ENCODE assay signal across 15 mouse cellular contexts in genomic region chr1:63204660-63205394, GRCm38 (mm10). TPM values are rescaled to one million over a fixed set of nuclear protein-coding genes. Genes with fewer than 3 reads are reported as not detected.
DNase-seq lines count a peak whose midpoint lies in the region; ATAC-seq and TF ChIP-seq lines count a peak whose summit lies in the region.
"Had no signal": no experiment of that assay in that cellular context is flagged by ENCODE, and none has a peak within 500 bp of the region (broad histone marks: within the 10 kb centered on the region; RNA-seq: fewer than 3 reads in every experiment).

No protein-coding gene starts in this region.

- whole genome bisulfite sequencing in forebrain, embryonic 10.5 days = 12% methylated on average over 7 of the region's 7 CpGs
- WGBS in forebrain, embryonic 16.5 days = 22% methylated on average over 7 of the region's 7 CpGs
- WGBS in neural tube, embryonic 11.5 days = 34% methylated on average over 7 of the region's 7 CpGs
- 20% methylated on average over 7 of the region's 7 CpGs for WGBS in hindbrain, postnatal 0 days
- WGBS in neural tube, embryonic 15.5 days = 31% methylated on average over 7 of the region's 7 CpGs
- 37% methylated on average over 7 of the region's 7 CpGs for WGBS in intestine, embryonic 15.5 days

- peaks cover 30% of the 10 kb centered on the region for H3K4me1 ChIP-seq in forebrain, embryonic 10.5 days
- H3K4me1 ChIP-seq in forebrain, embryonic 16.5 days (replicated peaks; ENCODE audit: control insufficient read depth, insufficient read depth, low read length) = peaks cover 12% of the 10 kb centered on the region
- H3K4me1 ChIP-seq in neural tube, embryonic 11.5 days (ENCODE audit: control insufficient read depth, insufficient read depth, low read length) = peaks cover 8% of the 10 kb centered on the region; the same call in 1 of the 2 replicates
- H3K4me1 ChIP-seq in hindbrain, postnatal 0 days (ENCODE audit: insufficient read depth, low read length) = no peaks in the 10 kb centered on the region
- H3K4me1 ChIP-seq in neural tube, embryonic 15.5 days = peaks cover 13% of the 10 kb centered on the region
- peaks cover 5% of the 10 kb centered on the region; the same call in 1 of the 2 replicates for H3K4me1 ChIP-seq in intestine, embryonic 15.5 days (replicated peaks)

- no peak for TF ChIP-seq CTCF in hindbrain, postnatal 0 days (IDR thresholded peaks at IDR 0.05; ENCODE audit: low read depth)

- H3K27ac ChIP-seq in forebrain, embryonic 10.5 days = peak overlapping the region; percentile 86
- H3K27ac ChIP-seq in forebrain, embryonic 16.5 days (ENCODE audit: low read length) = no peak overlapping the region
- peak overlapping the region; percentile 45 for H3K27ac ChIP-seq in neural tube, embryonic 11.5 days (ENCODE audit: low read depth, low read length)
- peak overlapping the region; percentile 57; the same call in 1 of the 2 replicates for H3K27ac ChIP-seq in hindbrain, postnatal 0 days
- peak overlapping the region; percentile 76 for H3K27ac ChIP-seq in neural tube, embryonic 15.5 days (replicated peaks)
- H3K27ac ChIP-seq in intestine, embryonic 15.5 days = no peak overlapping the region
- H3K27ac ChIP-seq: liver, embryonic 13.5 days had no signal

- H3K9ac ChIP-seq in forebrain, embryonic 16.5 days (replicated peaks; ENCODE audit: low read depth, low read length) = no peak overlapping the region
- no peak overlapping the region for H3K9ac ChIP-seq in neural tube, embryonic 11.5 days (ENCODE audit: low read length)
- H3K9ac ChIP-seq in hindbrain, postnatal 0 days (replicated peaks; ENCODE audit: low read length) = no peak overlapping the region
- H3K9ac ChIP-seq in neural tube, embryonic 15.5 days (replicated peaks) = no peak overlapping the region
- no peak overlapping the region for H3K9ac ChIP-seq in intestine, embryonic 15.5 days
- H3K9ac ChIP-seq: liver, embryonic 13.5 days had no signal

- 0 out of 2 replicates have a peak, but pooled peaks cover 7% of the 10 kb centered on the region for H3K36me3 ChIP-seq in forebrain, embryonic 10.5 days (replicated peaks)
- H3K36me3 ChIP-seq in forebrain, embryonic 16.5 days (ENCODE audit: control insufficient read depth, insufficient read depth) = no peaks in the 10 kb centered on the region
- H3K36me3 ChIP-seq in neural tube, embryonic 11.5 days (ENCODE audit: control insufficient read depth, insufficient read depth, low read length) = no peaks in the 10 kb centered on the region
- H3K36me3 ChIP-seq in hindbrain, postnatal 0 days (ENCODE audit: insufficient read depth, low read length) = no peaks in the 10 kb centered on the region
- no peaks in the 10 kb centered on the region for H3K36me3 ChIP-seq in neural tube, embryonic 15.5 days
- H3K36me3 ChIP-seq in intestine, embryonic 15.5 days = no peaks in the 10 kb centered on the region
- H3K36me3 ChIP-seq: G1E; liver, embryonic 13.5 days had no signal

- H3K9me3 ChIP-seq in forebrain, embryonic 10.5 days = peaks cover 8% of the 10 kb centered on the region
- 0 out of 2 replicates have a peak, but pooled peaks cover 2% of the 10 kb centered on the region for H3K9me3 ChIP-seq in forebrain, embryonic 16.5 days (ENCODE audit: control insufficient read depth, low read length)
- no peaks in the 10 kb centered on the region for H3K9me3 ChIP-seq in neural tube, embryonic 11.5 days (ENCODE audit: control insufficient read depth, low read length)
- no peaks in the 10 kb centered on the region for H3K9me3 ChIP-seq in hindbrain, postnatal 0 days (ENCODE audit: low read length)
- H3K9me3 ChIP-seq in neural tube, embryonic 15.5 days (replicated peaks) = no peaks in the 10 kb centered on the region
- no peaks in the 10 kb centered on the region for H3K9me3 ChIP-seq in intestine, embryonic 15.5 days
- H3K9me3 ChIP-seq: G1E; liver, embryonic 13.5 days had no signal

- peak overlapping the region; percentile 5; the same call in 1 of the 2 replicates for H3K4me3 ChIP-seq in forebrain, embryonic 10.5 days
- no peak overlapping the region for H3K4me3 ChIP-seq in forebrain, embryonic 16.5 days (replicated peaks; ENCODE audit: low read length)
- H3K4me3 ChIP-seq in neural tube, embryonic 11.5 days (ENCODE audit: low read depth, low read length) = no peak overlapping the region
- H3K4me3 ChIP-seq in hindbrain, postnatal 0 days (ENCODE audit: low read length) = no peak overlapping the region
- H3K4me3 ChIP-seq in neural tube, embryonic 15.5 days (replicated peaks) = no peak overlapping the region
- H3K4me3 ChIP-seq in intestine, embryonic 15.5 days (replicated peaks) = no peak overlapping the region
- H3K4me3 ChIP-seq: liver, embryonic 13.5 days; myocyte had no signal

- no peak overlapping the region for H3K4me2 ChIP-seq in forebrain, embryonic 16.5 days (ENCODE audit: low read length)
- no peak overlapping the region for H3K4me2 ChIP-seq in neural tube, embryonic 11.5 days (ENCODE audit: low read depth)
- H3K4me2 ChIP-seq in hindbrain, postnatal 0 days (ENCODE audit: low read depth, low read length) = no peak overlapping the region
- no peak overlapping the region for H3K4me2 ChIP-seq in neural tube, embryonic 15.5 days
- H3K4me2 ChIP-seq in intestine, embryonic 15.5 days (replicated peaks) = no peak overlapping the region
- H3K4me2 ChIP-seq: liver, embryonic 13.5 days had no signal

- no peak for ATAC-seq in forebrain, embryonic 16.5 days
- ATAC-seq in neural tube, embryonic 11.5 days (ENCODE audit: insufficient read depth, low FRiP score, low TSS enrichment) = peak; percentile 38; the same call in 1 of the 2 replicates
- peak; percentile 28; the same call in 1 of the 2 replicates for ATAC-seq in hindbrain, postnatal 0 days
- ATAC-seq in neural tube, embryonic 15.5 days (ENCODE audit: low FRiP score) = no peak
- no peak for ATAC-seq in intestine, embryonic 15.5 days
- ATAC-seq: activated CD4-positive, CD25-positive, alpha-beta regulatory T cell, adult 4 months had no signal

- no peaks in the 10 kb centered on the region for H3K27me3 ChIP-seq in forebrain, embryonic 10.5 days (ENCODE audit: poor library complexity, severe bottlenecking)
- no peaks in the 10 kb centered on the region for H3K27me3 ChIP-seq in forebrain, embryonic 16.5 days (replicated peaks; ENCODE audit: control insufficient read depth, insufficient read depth, low read length)
- no peaks in the 10 kb centered on the region for H3K27me3 ChIP-seq in neural tube, embryonic 11.5 days (ENCODE audit: control insufficient read depth, insufficient read depth, low read length)
- H3K27me3 ChIP-seq in hindbrain, postnatal 0 days (ENCODE audit: insufficient read depth, low read length) = no peaks in the 10 kb centered on the region
- no peaks in the 10 kb centered on the region for H3K27me3 ChIP-seq in neural tube, embryonic 15.5 days (replicated peaks)
- H3K27me3 ChIP-seq in intestine, embryonic 15.5 days (replicated peaks) = no peaks in the 10 kb centered on the region
- H3K27me3 ChIP-seq: liver, embryonic 13.5 days had no signal

- DNase-seq in forebrain, embryonic 10.5 days (ENCODE audit: extremely low spot score, low spot score) = no peak
- DNase-seq in neural tube, embryonic 11.5 days (ENCODE audit: low spot score) = no peak
- no peak for DNase-seq in neural tube, embryonic 10.5 days (ENCODE audit: extremely low spot score, low spot score)
- no peak for DNase-seq in hindbrain, postnatal 0 days (ENCODE audit: low spot score)
- no peak for DNase-seq in lung, postnatal 36 days
- DNase-seq: gastrocnemius, postnatal 25 days; liver, embryonic 13.5 days; thymus, postnatal 14 days had no signal

RNA-seq across cellular contexts. Expression of gene Gpr1, which starts 9.5 kb away (rescaled TPM):
- polyA plus RNA-seq in forebrain, embryonic 10.5 days (2016; fragmentation: Nextera tagmentation; extraction: Ambion mirVana) = 0.26 and 0.33 TPM in 2 replicates
- 0.36 and 0.56 TPM in 2 replicates for polyA plus RNA-seq in forebrain, embryonic 16.5 days (2015; fragmentation: Nextera tagmentation; extraction: Ambion mirVana)
- polyA plus RNA-seq in neural tube, embryonic 11.5 days (2014; fragmentation: Nextera tagmentation; extraction: Ambion mirVana) = 0.41 and 0.45 TPM in 2 replicates
- total RNA-seq in hindbrain, postnatal 0 days (2014; rRNA removed) = 1.2 TPM in 1 of 2 replicates, not detected in the other
- polyA plus RNA-seq in hindbrain, postnatal 0 days (2015; fragmentation: Nextera tagmentation; extraction: Ambion mirVana) = 0.34 and 0.48 TPM in 2 replicates
- polyA plus RNA-seq in neural tube, embryonic 15.5 days (2015; fragmentation: Nextera tagmentation; extraction: Ambion mirVana) = 0.54 and 0.78 TPM in 2 replicates
- polyA plus RNA-seq in intestine, embryonic 15.5 days (2015; fragmentation: Nextera tagmentation; extraction: Ambion mirVana) = 0.21 and 0.33 TPM in 2 replicates
- total RNA-seq: hematopoietic stem cell, adult 5-6 weeks had no signal
- polyA plus RNA-seq: liver, embryonic 13.5 days had no signal

RNA-seq across cellular contexts. Expression of gene Ndufs1, which starts 28.2 kb away (rescaled TPM):
- polyA plus RNA-seq in forebrain, embryonic 10.5 days (2016; fragmentation: Nextera tagmentation; extraction: Ambion mirVana) = 147 and 151 TPM in 2 replicates
- polyA plus RNA-seq in forebrain, embryonic 16.5 days (2015; fragmentation: Nextera tagmentation; extraction: Ambion mirVana) = 125 and 128 TPM in 2 replicates
- polyA plus RNA-seq in neural tube, embryonic 11.5 days (2014; fragmentation: Nextera tagmentation; extraction: Ambion mirVana) = 153 and 159 TPM in 2 replicates
- 90.2 and 105 TPM in 2 replicates for total RNA-seq in hindbrain, postnatal 0 days (2014; rRNA removed)
- 148 and 151 TPM in 2 replicates for polyA plus RNA-seq in hindbrain, postnatal 0 days (2015; fragmentation: Nextera tagmentation; extraction: Ambion mirVana)
- 160 and 161 TPM in 2 replicates for polyA plus RNA-seq in neural tube, embryonic 15.5 days (2015; fragmentation: Nextera tagmentation; extraction: Ambion mirVana)
- 168 and 169 TPM in 2 replicates for polyA plus RNA-seq in intestine, embryonic 15.5 days (2015; fragmentation: Nextera tagmentation; extraction: Ambion mirVana)

RNA-seq across cellular contexts. Expression of gene Eef1b2, which starts 28.2 kb away (rescaled TPM):
- 642 and 649 TPM in 2 replicates for polyA plus RNA-seq in forebrain, embryonic 10.5 days (2016; fragmentation: Nextera tagmentation; extraction: Ambion mirVana)
- polyA plus RNA-seq in forebrain, embryonic 16.5 days (2015; fragmentation: Nextera tagmentation; extraction: Ambion mirVana) = 423 and 472 TPM in 2 replicates
- polyA plus RNA-seq in neural tube, embryonic 11.5 days (2014; fragmentation: Nextera tagmentation; extraction: Ambion mirVana) = 550 and 557 TPM in 2 replicates
- total RNA-seq in hindbrain, postnatal 0 days (2014; rRNA removed) = 611 and 620 TPM in 2 replicates
- 451 and 465 TPM in 2 replicates for polyA plus RNA-seq in hindbrain, postnatal 0 days (2015; fragmentation: Nextera tagmentation; extraction: Ambion mirVana)
- 484 and 500 TPM in 2 replicates for polyA plus RNA-seq in neural tube, embryonic 15.5 days (2015; fragmentation: Nextera tagmentation; extraction: Ambion mirVana)
- polyA plus RNA-seq in intestine, embryonic 15.5 days (2015; fragmentation: Nextera tagmentation; extraction: Ambion mirVana) = 545 and 642 TPM in 2 replicates

Comparison
In these comparisons a context has a peak if more than half of its experiments do, and no peak if none do; other contexts are left out.
1. H3K27ac ChIP-seq: peak in forebrain, embryonic 10.5 days (single experiment), neural tube, embryonic 11.5 days (single experiment), hindbrain, postnatal 0 days (single experiment) and neural tube, embryonic 15.5 days (single experiment); none in forebrain, embryonic 16.5 days (single experiment) and intestine, embryonic 15.5 days (single experiment).
2. ATAC-seq: peak in neural tube, embryonic 11.5 days (single experiment) and hindbrain, postnatal 0 days (single experiment); none in forebrain, embryonic 16.5 days (single experiment), neural tube, embryonic 15.5 days (single experiment) and intestine, embryonic 15.5 days (single experiment).